Mouse (Mus musculus) thymus, adult 2 months (tissue): ENCODE measurements around the gene Nepro. TPM values are rescaled to one million over a fixed set of nuclear protein-coding genes. Genes with fewer than 3 reads are reported as not detected.
A peak's percentile ranks its signal among the peaks of the same experiment; 100 is the strongest.

Source experiments
- DNase-seq: peaks from one replicate; pipeline ENCODE4 v3.0.0; 2021
- H3K27ac ChIP-seq: fragments of 200-500 bp; 2 replicates; pipeline ENCODE4 v1.5.1; 2012; ENCODE audit warnings: low read length, control low read depth; ENCODE audit not compliant: control insufficient read depth, insufficient read depth
- H3K27me3 ChIP-seq: fragments of 200-500 bp; 2 replicates; pipeline ENCODE4 v1.6.1; 2012; ENCODE audit warnings: mild to moderate bottlenecking, low read length, moderate library complexity, mixed read lengths; ENCODE audit not compliant: control insufficient read depth, insufficient read depth
- H3K36me3 ChIP-seq: fragments of 200-500 bp; 2 replicates; pipeline ENCODE4 v1.6.1; 2012; ENCODE audit warnings: mild to moderate bottlenecking, low read length, moderate library complexity; ENCODE audit not compliant: control insufficient read depth, insufficient read depth
- H3K4me1 ChIP-seq: fragments of 200-500 bp; replicated peaks from 2 replicates; pipeline ENCODE4 v1.6.1; 2012; ENCODE audit warnings: low read length; ENCODE audit not compliant: control insufficient read depth, insufficient read depth
- H3K4me3 ChIP-seq: fragments of 200-500 bp; 2 replicates; pipeline ENCODE4 v1.5.1; 2012; ENCODE audit warnings: mild to moderate bottlenecking, low read length, control low read depth, moderate library complexity; ENCODE audit not compliant: control insufficient read depth, insufficient read depth
- CTCF ChIP-seq: fragments of 200-500 bp; IDR thresholded peaks from 2 replicates; pipeline ENCODE4 v1.5.1; 2012; ENCODE audit warnings: mild to moderate bottlenecking, control low read depth, low read length, moderate library complexity, borderline replicate concordance; ENCODE audit not compliant: control insufficient read depth, poor library complexity, insufficient read depth; ENCODE audit errors: extremely low read depth
- POLR2A ChIP-seq: fragments of 200-500 bp; IDR thresholded peaks from 2 replicates; pipeline ENCODE4 v1.6.1; 2012; ENCODE audit warnings: mild to moderate bottlenecking, low read length, control low read depth, moderate library complexity; ENCODE audit not compliant: control insufficient read depth, poor library complexity, insufficient read depth; ENCODE audit errors: extremely low read depth
- WGBS: fragments of 180-500 bp; shearing (Covaris S2); methylation state at CpG from one replicate; pipeline ENCODE4 v1.1.7; 2018; 5-methylcytosine and 5-hydroxymethylcytosine counted together
- polyA plus RNA-seq: library from polyadenylated mRNA; depleted of rRNA; stranded (reverse); fragments of >200 nt; gene quantifications from 2 replicates; pipeline ENCODE4 v1.2.3, GENCODE M21; 2012

The Nepro gene
- polyA plus RNA-seq, 1 experiment = 6.8 TPM

DNA sequence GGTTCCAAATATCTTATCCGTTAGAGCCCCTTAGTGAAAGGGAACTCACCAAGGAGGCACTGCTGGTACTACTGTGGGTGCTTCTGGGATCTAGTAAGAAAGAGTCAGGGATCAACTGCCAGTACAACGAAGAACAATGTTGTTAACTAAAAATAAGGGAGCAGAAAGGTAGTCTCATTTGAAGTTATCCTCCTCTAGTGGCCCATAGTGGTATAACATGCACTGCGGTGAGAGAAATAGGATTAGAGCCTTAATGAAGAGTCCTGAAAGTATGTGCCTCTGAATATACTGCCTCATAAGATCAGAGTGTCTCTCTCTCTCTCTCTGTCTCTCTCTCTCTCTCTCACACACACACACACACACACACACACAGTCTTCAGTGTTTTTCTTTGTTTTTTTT lies 3.6 kb upstream of the Nepro start:
- DNase-seq = no peak
- Histone ChIP-seq H3K27ac (no peak overlapping the region), H3K27me3 (no peaks in the 10 kb centered on the region), H3K36me3 (no peaks in the 10 kb centered on the region), H3K4me3 (no peak overlapping the region), H3K4me1 (peaks cover 5% of the 10 kb centered on the region)
- WGBS = 88% methylated on average over 3 of the region's 3 CpGs
- TF ChIP-seq CTCF (no peak), POLR2A (no peak)

DNA sequence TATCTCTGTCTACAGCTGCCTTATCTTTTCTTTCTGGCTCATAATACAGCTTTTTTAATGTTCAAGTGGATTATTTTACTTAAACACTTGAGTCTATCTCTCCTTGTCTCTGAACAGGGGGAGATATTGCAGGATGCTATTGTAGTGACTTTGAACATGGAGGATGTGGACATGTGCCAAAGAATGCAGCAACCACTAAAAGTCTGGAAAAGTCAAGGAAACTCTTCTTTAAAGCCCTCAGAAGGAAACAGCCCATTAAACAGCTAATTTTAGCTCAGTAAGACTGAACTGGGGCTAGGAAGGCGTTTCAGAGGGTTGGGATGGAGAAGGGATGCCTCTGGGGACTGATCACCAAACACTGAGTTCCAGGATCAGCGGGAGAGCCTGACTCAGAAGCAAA lies 1.4 kb upstream of the Nepro start:
- TF ChIP-seq POLR2A (no peak), CTCF (no peak)
- Histone ChIP-seq H3K27ac (no peak overlapping the region), H3K4me1 (peaks cover 7% of the 10 kb centered on the region), H3K4me3 (no peak overlapping the region), H3K27me3 (no peaks in the 10 kb centered on the region), H3K36me3 (no peaks in the 10 kb centered on the region)
- 95% methylated on average over 2 of the region's 2 CpGs for WGBS
- no peak for DNase-seq

DNA sequence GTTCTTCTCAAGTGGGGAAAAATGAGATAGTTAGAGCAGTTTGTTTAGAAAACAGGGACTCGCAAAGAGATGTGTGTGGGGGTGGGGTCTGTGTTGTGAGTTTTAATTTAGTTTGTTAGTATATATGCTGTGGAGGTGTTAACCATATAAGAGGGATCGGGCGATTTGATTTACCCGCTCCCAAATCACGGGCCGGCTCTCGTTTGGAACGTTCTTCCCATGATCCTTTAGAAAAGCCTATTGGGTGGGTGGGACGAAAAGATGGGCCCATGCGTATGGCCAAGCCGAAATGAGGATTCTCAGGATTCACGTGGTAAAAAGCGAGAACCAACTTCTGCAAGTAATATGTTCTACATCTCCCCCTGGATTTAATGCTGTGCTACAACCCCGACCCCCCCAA lies 746 bp downstream of the Nepro start:
- Histone ChIP-seq H3K27me3 (no peaks in the 10 kb centered on the region), H3K27ac (peak overlapping the region; percentile 9; the same call in 1 of the 2 replicates), H3K4me3 (peak overlapping the region; percentile 90), H3K4me1 (peaks cover 7% of the 10 kb centered on the region), H3K36me3 (peaks cover 8% of the 10 kb centered on the region)
- TF ChIP-seq POLR2A (no peak), CTCF (no peak)
- WGBS = 1% methylated on average over 14 of the region's 14 CpGs
- DNase-seq = no peak

DNA sequence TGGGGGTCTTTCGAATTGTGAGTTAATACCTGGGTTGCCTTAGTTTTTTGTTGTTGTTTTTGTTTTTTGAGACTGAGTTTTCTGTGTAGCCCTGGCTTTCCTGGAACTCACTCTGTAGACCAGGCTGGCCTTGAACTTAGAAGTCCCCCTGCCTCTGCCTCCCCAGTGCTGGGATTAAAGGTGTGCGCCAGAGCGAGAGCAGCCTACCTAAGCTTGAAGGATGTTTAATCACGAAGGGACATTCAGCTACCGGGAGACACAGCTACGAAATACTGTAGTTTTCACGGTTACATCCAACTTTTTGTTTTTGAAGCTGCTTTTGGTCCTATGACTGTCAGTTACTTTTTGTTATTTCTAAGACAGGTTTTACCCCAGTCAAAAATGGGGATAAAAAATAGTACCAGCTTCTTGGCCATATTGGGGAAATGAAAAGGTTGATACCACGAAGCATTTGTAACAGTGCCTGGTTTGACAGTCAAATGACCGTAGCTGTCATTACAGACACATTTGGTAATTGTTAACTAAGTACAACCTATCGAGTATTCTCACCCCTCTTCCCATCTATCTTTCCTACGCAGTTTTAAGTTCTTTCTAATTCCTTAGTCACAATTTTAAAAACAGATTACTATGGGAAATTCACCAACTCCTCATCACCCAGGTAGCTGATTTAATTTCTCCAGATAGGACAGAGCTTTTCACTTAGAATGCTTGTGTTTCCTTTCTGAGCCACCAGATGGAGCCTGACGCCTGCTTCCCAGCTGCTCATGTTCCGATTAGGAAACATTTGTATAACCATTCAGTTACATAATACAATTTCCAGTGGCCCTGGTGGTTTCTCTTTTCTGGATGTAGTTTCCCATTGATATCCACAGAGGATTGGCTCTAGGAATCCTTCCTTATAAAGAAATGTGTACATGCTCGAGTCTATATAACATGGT lies 1.5 kb downstream of the Nepro start:
- DNase-seq = peak; percentile 67
- no peaks in the 10 kb centered on the region for H3K27me3 ChIP-seq
- no peak overlapping the region for H3K4me3 ChIP-seq
- WGBS = 47% methylated on average over 14 of the region's 14 CpGs
- TF ChIP-seq CTCF (no peak), POLR2A (no peak)
- peaks cover 7% of the 10 kb centered on the region for H3K4me1 ChIP-seq
- H3K36me3 ChIP-seq = peaks cover 11% of the 10 kb centered on the region
- H3K27ac ChIP-seq = no peak overlapping the region

DNA sequence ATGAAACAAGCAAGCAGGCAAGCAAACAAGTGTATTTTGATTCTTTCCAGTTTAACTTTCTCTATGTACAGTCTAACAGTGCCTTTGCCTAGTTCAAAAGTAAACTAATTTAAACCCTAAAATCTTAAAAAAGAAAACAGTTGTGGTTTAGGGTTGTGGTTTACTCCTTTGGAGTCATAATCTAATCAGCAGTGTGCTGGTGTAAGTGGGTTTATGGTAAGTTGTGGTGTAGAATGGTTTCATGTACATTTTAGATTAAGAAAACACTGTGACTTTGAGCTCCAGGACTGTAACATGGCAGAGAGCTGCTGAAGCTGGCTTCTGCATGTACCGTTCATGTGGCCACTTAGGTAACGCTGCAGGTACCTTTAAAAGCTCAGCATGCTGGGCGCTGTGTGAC lies 3.4 kb downstream of the Nepro start:
- Histone ChIP-seq H3K27ac (no peak overlapping the region), H3K4me3 (no peak overlapping the region), H3K36me3 (peaks cover 24% of the 10 kb centered on the region), H3K4me1 (peaks cover 7% of the 10 kb centered on the region), H3K27me3 (no peaks in the 10 kb centered on the region)
- WGBS = 70% methylated on average over 3 of the region's 3 CpGs
- no peak for DNase-seq
- TF ChIP-seq CTCF (no peak), POLR2A (no peak)

DNA sequence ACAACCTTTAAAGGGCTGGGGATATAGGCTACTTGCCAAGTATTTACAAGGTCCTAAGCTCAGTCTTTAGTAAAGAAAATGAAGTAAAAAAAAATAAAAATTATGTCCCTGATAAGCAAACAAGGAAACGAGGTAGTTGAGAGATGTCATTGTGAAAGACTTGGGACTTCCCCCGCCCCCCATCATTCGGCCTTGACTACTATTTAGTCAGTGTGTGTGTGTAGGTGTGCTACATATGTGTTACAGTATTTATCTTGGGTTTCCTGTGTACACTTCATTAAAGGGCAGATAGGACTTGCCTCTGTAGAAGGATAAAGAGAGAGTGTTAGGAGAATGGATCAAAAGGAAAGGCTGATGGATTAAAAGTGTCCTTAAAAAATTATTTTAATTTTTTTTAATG lies 10.0 kb downstream of the Nepro start:
- 86% methylated on average over 3 of the region's 3 CpGs for WGBS
- Histone ChIP-seq H3K27ac (no peak overlapping the region), H3K4me1 (peaks cover 4% of the 10 kb centered on the region; the same call in 1 of the 2 replicates), H3K36me3 (peaks cover 68% of the 10 kb centered on the region), H3K27me3 (no peaks in the 10 kb centered on the region), H3K4me3 (no peak overlapping the region)
- DNase-seq = no peak
- TF ChIP-seq CTCF (no peak), POLR2A (no peak)

DNA sequence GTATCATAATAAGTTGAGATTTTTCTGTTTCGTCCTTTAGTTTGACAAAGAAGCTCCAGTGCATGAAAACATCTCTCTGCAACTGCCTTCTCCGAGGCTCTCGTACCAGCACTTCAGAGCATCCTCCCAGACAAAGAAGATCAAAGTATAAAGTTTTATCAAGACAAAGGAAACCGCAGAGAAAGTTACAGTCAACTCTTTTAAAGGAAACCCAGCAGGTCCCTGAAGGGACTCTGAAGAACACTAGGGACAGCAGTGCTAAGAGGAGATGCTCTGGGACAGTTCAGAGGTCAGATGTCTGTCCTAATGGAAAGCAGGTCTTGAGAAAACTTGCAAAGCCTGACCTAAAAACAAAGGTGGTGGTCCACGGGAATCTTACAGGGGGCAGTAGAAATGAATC lies 11.6 kb downstream of the Nepro start:
- DNase-seq = no peak
- Histone ChIP-seq H3K27ac (no peak overlapping the region), H3K36me3 (peaks cover 59% of the 10 kb centered on the region), H3K4me1 (peaks cover 4% of the 10 kb centered on the region; the same call in 1 of the 2 replicates), H3K4me3 (no peak overlapping the region), H3K27me3 (no peaks in the 10 kb centered on the region)
- no peak for TF ChIP-seq CTCF
- no peak for TF ChIP-seq POLR2A
- 70% methylated on average over 5 of the region's 5 CpGs for WGBS
